Mouse (Mus musculus) adrenal gland, adult 18-20 months (tissue): ENCODE data around the gene Pax2. TPM values are rescaled to one million over a fixed set of nuclear protein-coding genes. Genes with fewer than 3 reads are reported as not detected.

Source experiments
- DNase-seq, 2 experiments: peaks; one replicate each; pipeline ENCODE4 v3.0.0; 2021 to 2022; ENCODE audit warnings: low spot score in 2 of 2
- total RNA-seq, 2 experiments: library from RNA; stranded (reverse); gene quantifications; 1 replicate in 1 of 2; 2 replicates in 1 of 2; pipeline ENCODE4 v1.2.3; 2021

Gene Pax2
- total RNA-seq, 2 experiments from 2014 or later = not detected

- DNase-seq = no peak
Observed at GRCm38 (mm10) chr19:44748271-44748670, 7.6 kb upstream of the Pax2 start.

DNA sequence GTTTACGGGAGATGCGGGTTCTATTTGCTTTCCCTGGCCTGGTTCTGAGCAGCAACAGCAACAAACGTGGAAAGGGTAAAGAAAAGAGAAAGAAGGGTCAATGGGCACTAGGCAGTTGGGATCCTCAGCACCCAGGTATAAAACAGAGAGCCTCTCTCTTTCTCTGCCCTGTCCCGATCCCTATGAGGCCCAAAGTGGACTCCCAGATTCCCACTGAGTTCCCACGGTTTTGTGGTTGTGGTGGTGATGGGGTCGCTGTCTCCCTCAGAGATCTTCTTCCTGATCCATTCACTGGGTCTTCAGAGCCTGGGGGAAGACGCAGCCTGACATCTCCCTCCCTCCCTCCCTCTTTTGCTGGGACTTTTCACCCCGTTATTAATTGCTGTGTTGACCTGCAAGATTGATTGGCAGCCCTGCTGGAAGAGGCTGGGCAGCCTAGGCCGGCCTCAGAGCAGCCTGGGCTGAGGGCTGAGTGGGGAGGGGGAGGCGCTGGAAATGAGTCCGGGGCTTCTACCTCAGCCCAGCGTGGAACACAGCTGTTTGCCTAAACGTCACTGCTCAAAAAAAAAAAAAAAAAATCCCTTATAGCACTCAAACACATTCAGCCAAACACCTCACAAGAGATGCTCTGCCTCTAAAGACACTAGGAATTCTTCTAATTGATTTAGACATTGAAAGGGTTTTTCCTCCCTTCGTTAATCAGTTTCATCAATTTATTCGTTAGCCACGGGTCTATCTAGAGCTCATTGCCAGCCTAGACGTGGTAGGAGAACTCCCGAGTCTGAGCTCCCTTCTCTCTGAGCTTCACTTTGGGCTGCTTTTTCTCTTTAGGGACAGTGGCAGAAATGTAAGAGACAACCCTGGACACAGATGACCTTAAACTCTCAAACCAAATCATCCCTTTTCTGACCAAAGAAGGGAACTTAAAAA lies 6.5 kb upstream of the Pax2 start:
- no peak for DNase-seq

GRCm38 (mm10) chr19:44750051-44751041 lies 5.5 kb upstream of the Pax2 start:
- no peak for DNase-seq

GRCm38 (mm10) chr19:44751042-44751441 lies 4.8 kb upstream of the Pax2 start:
- no peak for DNase-seq

DNA sequence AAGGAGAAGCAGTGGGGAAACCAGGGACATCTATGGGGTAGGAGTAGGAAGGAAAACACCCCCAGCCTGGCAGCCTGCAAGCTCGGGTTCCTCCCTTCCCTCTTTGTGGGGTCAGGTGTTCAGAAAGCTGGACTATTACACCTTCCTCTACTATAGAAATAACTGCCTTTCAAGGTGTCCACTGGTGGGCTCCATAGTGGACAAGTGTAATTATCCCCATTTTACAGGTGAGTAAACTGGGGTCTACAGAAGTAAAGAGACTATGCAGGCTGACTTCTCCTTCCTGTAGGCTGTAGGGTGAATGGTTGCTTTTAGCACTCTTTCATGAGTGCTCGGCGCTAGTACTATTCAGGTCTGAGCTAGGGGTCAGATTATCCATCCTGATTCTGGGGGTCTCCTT lies 4.3 kb upstream of the Pax2 start:
- DNase-seq = no peak

DNA sequence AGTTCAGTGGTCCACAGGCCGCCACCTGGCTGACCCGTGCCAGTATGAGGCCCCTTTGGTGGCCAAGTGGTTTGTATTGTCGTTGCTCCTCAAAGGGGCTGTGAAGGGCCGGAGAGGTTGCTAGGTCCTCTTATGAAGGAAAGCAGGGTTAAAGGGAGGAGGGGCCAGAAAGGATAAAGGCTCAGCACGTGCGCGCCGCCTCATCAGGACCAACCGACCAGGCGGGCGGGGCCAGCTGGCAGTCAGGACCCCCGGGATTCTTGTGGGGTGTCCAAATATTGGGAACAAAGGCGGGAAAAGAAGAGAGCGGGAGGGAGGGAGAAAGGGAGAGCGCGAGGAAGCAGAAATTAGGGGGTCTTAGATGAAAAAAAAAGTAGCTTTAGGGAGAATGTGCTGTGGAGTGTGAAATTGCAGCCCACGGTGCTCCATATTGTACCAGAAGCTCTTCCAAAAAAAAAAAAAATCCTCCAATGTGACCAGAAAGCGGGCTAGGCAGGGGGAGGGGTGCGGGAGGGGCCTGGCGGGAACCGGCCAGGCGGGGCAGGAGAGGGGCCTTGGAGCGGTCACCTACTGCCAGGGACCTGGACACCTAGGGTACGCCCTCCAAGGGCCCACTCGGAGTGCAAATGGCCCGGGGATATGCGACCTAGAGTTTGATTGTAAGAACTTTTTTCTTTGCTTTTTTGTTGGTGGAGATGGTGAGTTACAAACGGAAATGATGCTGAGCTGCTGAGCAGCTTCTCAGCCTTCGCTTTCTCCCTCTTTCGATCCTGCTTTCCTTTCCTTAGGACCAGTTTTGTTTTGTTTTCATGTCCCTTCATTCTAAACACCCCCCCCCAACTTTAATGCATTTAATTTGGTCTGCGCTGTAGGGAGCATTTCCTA lies 3.5 kb upstream of the Pax2 start:
- no peak for DNase-seq

DNA sequence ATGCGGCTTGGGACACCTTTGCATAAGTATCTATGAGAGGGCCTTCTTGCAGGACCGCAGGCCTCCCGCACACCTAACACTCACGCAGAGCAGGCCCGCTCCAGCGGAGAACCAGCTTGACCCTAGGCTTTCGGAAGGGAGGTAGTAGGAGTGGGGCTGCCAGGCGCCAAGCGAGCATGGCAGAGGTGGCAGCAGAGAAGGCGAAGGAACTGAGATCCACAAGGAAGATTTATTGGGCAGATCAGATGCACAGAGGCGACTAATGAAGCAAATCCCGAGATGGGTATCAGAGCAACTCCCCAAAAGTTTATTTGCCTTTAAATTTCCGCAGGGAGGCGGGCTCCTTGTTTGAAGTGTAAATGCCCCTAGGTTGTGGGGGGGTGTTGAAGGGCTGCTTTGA lies 2.5 kb upstream of the Pax2 start:
- DNase-seq = no peak

- DNase-seq = peak in 1 of 2 experiments; percentile 46
Observed at GRCm38 (mm10) chr19:44754461-44755377, 1.1 kb upstream of the Pax2 start.

DNA sequence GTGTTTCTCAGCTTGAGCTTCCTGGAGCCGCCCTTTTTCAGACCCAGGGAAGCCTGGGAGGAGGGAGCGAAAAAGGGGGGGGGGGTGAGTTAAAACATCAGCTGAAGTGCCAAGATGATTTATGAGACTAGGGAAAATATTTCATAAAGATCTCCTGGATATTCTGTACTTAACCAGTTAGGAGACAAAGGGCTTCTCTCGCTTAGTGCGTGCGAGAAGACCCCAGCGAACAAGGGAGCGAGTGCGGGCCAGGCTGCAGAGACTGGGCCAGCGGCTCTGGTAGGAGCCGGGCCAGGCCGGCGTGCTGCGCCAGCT lies 510 bp upstream of the Pax2 start:
- no peak for DNase-seq

GRCm38 (mm10) chr19:44756421-44757230 lies 781 bp downstream of the Pax2 start:
- no peak for DNase-seq

- no peak for DNase-seq
Observed at GRCm38 (mm10) chr19:44757231-44757871, 1.5 kb downstream of the Pax2 start.

- DNase-seq = no peak
Observed at GRCm38 (mm10) chr19:44758846-44759245, 3.0 kb downstream of the Pax2 start.

DNA sequence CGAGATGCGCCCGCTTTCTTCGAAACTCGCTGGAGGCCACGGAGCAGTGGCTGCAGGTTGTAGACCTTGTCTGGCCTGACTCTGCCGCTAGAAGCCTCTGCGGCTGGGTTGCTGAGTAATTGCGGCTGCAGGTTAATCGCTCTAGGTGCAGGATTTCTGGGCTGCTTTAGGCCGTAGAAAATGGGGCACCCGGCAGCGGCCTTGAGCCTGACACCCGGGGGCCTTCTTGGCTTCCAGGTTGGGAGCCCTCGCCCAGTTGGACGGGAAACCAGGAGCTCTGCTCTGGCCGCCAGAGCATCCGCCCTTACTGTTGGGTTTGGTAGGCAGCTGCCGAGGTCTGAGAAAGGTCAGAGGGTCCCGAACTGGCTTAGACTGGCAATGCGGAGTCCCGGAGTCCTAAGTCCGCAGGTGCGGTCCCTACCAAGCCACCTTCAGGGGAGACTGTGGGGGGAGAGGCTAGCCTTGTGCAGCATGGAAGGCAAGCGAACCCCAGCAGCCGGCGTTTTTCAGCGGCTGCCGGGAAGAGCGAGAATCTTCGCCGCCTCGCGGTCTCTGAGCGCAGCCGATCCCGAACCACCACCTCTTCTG lies 3.8 kb downstream of the Pax2 start:
- DNase-seq = no peak

- DNase-seq = no peak
Observed at GRCm38 (mm10) chr19:44760259-44761131, 4.7 kb downstream of the Pax2 start.

DNA sequence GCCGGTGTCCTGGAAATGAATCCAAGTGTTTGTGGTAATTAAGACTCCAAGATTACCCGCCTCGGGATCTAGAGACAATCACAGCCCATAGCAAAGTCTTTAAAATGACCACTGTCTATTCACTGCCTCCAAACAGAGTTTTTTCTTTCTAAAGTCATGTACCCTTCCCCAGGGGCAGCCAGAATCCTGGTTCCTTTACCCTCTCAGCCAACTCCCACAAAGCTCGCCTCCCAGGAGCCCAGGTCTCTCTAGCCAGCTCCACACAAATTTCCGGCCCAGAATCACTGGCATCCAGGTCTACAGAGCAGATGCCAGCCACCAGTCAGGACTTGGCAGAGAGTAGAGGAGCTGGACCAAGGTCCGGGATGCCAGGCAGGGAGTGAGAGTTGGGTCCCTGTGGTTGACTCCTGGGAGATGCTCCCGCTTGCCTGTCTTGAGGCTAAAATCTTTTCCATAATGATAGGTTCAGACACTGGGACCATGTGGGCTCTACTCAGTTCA lies 6.3 kb downstream of the Pax2 start:
- no peak for DNase-seq

DNA sequence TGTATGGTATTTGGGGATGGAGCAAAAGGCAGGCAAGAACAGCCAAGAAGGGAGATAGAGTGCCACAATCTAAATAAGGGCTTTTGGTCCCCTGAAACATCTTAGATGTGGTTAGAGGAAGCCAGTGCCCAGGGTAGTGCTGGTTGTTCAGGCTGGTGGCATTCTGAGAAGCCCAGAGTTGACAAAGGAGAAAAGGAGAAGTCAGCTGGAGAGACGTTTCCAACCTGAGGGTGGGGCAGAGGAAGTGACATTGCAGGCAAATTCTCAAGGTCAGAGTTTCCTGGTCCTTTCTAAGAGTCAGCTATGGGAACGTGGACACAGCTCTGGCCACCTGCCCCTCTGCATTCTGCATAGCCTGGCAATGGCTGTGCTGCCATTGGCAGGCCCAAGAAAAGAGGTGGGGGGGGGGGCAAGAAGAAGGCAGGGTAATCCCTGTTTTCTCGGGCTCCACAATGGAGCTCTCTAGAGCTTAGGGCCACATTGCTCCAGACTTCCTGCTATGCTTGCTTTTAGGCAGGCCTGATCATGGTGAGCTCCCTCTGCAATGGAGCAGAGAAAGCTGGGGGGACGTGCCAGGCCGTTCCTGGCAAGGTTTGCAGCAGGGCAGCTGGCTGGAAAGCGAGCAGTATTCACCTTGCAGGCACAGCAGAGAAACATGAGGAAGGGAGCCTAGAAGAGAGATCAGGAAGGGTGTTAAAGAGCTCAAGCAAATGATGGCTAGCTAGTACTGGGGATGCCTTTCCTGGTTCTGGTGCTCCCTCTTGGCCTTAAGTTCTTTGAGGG lies 14.6 kb downstream of the Pax2 start:
- DNase-seq = no peak
